Mouse (Mus musculus): ENCODE measurements around the gene Abcf2.
"Not testable (repeated sequence)": the region's sequence is repeated elsewhere in the genome, so short reads cannot be mapped to it uniquely, and the experiment has no call there.

Gene Abcf2

DNA sequence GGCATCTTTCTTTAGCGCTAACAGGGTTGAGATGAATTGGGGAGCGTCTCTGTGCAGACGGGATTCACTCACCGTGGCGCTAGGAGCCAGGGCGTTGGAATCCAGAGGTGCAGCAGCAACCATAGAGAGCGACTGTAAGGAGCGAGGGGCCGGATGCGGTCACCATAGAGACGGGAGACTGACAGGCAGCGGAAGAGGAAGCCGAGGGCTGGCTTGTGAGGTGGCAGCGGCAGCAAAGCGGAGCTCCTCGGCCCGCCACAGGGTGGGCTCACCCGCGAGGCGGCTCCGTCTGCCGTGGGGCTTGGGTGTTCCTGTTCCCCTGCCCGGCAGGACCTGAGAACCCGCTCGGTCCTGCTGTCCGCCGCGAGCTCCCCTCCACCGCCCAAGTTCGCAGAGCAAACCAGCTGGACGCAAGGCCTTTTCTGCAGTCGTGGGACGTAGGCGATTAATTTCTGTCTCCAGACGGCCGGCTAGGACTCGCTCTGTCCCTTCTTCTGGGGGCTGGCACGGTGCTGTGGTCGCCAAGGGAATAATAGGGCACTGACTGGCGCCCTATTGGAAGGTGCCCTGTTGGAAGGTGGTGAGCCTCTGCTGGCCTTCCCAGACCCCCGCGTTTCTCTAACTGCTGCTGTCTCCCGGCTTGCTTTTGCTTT is 9.4 kb upstream of the Abcf2 start, which contains the start of gene Chpf2:
Gene Chpf2, plus strand, starts transcription at position 195 of the 653 bp plus-strand sequence.
- DNase-seq (ENCODE audit: low read depth, low spot score) = peak; percentile 82

DNA sequence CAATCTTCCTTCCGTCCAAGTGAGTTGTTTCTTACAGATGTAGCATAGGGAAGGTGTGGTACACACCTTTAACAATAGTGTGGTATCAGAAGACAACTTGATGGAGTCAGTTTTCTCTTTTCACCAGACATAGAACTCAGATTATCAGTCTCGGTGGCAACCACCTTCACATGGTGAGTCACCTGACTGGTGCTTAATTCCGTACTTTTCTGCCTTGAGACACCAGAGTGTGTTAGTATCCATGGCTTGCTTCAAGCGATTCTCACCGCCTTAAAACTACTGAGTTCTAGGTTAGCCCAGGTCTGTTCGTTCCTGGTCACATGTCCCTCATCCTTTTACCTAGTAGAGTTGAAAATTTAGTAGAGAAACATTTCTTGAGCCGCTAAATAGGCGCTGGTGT is 8.8 kb upstream of the Abcf2 start:
- DNase-seq (ENCODE audit: low read depth, low spot score) = no peak

DNA sequence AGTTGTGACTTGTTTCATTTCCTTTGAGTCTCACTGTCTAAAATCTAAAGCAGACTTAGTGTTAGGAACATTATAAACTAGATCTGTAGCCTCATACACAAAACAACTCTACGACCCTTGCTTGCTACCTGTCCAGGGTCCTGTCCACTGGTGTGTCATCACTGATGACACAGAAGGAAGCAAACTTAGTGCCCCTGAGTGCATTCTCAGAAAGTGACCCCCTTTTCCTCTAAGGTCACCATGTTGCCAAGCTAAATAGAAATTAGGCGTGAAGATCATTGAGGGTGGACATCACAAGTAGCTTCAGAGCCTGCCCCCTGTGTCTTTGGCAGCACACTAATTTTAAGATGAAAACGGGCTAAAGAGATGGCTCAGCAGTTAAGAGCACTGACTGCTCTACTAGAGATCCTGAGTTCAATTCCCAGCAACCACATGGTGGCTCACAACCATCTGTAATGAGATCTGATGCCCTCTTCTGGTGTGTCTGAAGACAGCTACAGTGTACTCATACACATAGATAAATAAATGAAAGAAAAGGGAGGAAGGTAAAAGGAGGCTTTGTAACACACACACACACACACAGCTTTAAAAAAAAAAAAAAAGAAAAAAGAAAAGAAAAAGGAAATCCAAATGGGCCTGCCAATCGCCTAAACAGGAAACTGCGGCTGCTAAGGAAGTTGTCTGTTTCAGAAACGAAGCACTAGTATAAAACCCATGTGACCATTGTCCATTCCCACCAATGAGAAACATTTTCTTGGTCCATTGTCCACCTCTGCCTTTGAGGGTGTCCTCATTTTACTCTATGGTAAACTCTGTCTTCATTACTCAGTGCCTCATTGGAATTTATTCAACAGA is 1.1 kb upstream of the Abcf2 start:
- DNase-seq (ENCODE audit: low read depth, low spot score) = no peak

DNA sequence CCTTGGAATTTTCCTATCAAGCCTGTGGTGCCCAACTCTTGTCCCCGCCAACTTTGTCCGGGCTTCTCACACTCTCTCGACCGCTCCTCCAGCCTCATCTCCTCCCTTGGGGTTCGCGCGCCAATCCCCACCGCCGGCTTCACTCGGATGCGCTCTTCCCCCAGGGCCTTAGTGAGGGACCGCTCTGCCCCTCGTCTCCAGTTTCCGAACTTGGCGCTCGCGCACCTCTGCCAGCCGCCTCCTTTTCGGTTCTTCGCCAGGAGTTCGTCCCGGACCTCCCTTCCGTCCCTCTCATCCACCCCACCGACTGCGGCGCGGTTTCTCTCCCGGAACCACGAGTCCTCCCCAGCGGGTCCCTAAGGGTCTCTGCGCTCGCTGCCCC is 475 bp downstream of the Abcf2 start:
- no peak for DNase-seq (ENCODE audit: low read depth, low spot score)

DNA sequence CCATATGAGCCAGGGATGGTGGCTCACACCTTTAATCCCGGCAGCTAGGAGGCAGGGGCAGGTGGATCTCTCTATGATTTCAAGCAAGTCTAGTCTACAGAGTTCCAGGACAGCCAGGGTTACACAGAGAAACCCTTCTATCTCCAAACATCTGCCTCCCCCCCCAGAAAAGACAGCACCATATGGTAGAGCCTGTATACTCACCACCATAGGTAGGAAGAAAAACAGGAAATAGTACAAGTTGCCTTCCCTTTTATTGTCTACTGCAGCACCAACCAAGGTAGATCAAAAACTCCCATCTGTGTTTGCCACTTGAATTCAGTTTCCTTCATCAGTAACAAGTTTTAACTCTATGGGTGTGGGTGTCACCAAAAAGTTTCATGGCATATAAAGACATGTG is 1.3 kb downstream of the Abcf2 start:
- DNase-seq (ENCODE audit: low read depth, low spot score) = no peak

DNA sequence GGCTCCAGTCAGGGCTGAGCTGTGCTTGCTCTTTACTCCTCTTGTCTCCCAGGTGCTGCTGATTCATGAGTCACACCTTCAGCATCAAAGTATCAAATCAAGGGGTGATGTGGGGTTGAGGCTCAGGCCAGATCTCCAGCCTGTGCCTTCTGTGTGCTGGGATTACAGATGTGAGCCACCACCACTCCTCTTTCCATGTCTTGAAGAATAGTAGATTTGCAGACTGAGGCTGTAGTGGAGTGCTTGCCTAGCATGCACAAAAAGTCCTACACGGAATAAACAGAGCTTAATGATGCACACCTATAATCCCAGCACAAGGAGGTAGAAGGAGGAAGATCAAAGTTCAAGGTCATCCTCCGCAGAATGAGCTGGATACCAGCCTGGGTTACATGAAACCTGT is 20.6 kb downstream of the Abcf2 start, which contains the start of gene 4931409K22Rik:
Gene 4931409K22Rik, minus strand, starts transcription at position 101 of the 400 bp plus-strand sequence.
- DNase-seq (ENCODE audit: low read depth, low spot score) = no peak

DNA sequence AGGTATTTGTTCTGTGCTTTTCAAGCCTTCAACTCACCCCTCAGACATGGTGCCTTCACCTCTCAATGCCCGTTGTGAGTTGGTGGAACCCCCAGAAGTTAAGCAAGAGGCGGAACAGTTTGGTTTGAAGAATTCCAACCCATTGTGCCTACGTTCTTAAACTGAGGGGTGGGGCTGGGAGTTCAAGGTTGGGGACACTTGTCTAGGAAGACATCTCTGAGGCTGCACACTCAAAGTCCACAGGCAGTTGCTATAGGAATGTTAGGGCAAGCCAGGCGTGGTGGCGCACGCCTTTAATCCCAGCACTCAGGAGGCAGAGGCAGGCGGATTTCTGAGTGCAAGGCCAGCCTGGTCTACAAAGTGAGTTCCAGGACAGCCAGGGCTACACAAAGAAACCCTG is 21.9 kb downstream of the Abcf2 start:
- DNase-seq (ENCODE audit: low read depth, low spot score) = not testable (repeated sequence)

DNA sequence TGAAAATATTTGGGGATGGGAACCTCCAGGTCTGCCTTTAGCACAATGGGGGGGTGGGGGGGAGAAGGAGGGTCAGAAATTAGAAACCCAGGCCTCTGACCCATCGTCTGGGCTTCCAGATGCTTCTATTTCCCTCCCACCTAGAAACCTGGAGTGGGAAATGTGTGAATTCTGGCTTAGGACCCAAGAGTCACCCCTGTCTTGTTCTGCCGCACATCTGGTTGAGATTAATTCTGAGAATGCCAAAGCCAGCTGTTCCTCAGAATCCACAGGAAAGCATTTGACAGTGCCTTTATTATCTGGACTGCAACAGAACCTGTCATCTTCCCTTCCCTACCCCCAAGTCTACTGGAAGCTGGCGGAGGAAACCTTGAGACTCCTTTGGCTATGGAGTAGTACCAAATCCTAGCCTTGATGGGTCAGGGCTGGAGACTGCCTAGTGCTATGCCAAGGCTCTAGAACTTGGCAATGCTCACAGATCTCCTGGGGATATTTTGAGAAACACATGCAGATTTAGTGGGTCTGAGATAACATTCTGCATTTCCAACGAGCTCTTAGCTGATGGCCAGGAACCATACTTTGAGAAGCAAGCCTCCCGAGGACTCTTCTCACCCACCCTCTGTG is 23.5 kb downstream of the Abcf2 start:
- DNase-seq (ENCODE audit: low read depth, low spot score) = peak; percentile 53

DNA sequence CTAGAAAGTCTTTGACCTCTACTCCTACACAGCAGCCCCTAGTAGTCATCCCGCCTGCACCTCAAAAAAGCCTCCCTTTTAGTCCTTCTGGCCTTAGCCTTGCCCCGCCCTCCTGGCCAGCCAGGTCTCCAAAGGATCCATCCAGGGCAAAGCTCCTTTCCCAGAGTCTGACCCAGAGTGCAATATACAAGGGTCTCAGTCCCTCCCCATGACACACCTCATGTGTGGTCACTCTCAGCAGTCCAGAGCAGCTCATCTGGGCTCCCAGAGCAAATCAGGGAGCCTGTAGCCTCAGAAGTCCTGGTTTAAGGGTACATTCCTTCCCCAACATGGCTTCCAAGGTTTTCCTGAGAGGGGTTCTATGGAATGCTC is 26.0 kb downstream of the Abcf2 start:
- DNase-seq (ENCODE audit: low read depth, low spot score) = no peak

DNA sequence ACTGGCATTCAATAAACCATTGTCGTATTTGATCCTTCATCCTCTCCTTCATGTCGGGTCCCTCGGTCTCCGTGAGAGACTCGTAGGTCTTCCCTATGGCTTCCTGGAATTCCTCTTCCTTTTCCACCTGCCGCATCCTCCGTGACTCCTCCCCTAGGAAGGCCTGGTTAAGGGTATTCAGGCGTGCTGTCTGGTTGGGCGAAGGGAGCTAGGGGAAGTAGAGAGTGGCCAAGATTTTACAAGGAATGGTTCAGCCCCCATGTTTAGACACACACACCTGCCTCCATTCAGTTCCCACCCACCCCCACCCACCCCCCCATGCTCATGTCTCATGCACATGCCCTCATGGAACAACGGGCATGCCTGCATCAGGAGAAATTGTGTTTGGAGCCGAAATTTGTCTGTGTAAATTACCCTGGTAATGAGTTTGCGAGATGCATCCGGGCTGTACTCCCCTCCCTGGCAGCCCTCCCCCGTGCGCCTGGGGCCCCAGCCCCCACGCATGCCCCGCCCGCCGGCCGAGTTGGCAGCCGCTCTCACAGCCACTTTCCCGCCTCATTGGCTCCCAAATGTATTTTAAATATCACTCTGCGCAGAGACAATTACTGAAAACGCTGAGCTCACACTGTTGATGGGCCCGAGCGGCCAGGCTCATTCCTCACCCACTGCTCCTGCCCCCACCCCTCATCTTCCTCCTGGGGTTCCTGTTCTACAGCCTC is 26.5 kb downstream of the Abcf2 start:
- no peak for DNase-seq (ENCODE audit: low read depth, low spot score)

DNA sequence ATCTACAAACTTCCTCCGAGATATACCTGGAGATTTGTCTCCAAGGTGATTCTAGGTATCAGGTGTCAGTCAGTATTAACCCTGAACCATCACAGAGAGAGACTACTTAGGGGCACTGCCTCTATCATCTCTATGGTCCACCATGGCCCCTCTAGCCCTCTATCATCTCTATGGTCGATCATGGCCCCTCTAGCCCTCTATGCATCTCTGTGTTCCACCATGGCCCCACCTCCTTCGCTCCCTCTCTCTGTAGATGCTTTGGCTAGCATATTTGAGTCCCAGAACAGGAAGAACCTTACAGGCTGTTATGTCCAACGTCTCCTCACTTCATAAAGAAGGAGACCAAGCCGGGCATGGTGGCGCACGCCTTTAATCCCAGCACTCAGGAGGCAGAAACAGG is 34.6 kb downstream of the Abcf2 start:
- no peak for DNase-seq (ENCODE audit: low read depth, low spot score)

DNA sequence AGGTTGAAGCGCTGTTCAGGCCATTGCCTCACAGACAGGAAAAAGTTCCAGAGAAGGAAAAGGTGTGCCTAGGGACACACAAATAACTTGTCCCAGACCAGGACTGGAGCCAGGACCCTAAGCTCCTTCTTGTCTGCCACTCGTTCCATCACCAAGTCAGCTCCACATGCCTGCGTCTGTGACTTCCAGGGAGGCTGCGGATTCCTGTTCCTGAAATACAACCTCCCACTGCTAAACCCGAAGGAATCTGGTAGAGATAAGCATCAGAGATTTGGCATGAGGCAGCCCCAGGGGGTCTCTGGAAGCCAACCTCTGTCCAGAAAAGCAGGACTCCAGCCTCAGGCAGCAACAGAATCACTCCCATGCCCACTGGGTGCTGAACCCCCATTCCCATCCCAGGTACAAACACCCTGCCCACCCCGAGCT is 36.1 kb downstream of the Abcf2 start:
- DNase-seq (ENCODE audit: low read depth, low spot score) = no peak

DNA sequence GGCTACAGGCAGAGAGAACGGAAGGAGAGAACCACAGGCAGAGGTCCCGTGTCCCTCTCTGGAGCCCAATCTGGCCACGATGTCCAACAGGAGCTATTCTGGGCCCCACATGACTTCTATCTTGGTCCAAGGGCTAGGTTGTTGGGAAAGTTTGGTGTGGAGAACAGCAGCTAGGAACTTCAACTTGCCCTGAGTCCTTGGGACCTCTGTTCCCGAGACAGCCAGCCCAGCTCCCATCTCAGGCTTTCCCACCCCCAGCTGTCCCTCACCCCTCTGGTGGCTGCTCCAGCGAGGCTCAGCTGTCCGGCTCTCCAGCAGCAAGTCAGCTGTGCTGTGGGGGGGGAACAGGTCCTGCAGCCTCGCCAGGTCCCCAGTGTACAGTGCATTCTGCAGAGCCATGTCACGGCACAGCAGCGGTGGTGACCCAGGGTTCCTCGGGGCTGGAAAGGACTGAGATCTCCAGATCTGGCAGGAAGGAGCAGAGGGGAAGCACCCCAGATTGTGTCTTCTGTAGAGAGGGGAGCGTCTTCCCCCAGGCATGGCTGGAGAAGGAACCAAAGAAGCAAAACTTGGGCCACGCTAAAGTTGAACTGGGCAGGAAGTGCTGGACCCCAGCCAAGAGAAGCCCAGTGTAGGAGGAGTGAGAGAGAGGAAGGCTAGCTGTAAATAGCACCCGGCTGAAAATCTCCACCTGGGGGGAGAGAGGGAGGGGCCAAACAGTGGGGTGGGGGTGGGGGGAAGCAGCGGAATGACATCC is 36.7 kb downstream of the Abcf2 start, which contains the start of gene Asb10:
Gene Asb10, minus strand, starts transcription at position 592 of the 757 bp plus-strand sequence.
- no peak for DNase-seq (ENCODE audit: low read depth, low spot score)

DNA sequence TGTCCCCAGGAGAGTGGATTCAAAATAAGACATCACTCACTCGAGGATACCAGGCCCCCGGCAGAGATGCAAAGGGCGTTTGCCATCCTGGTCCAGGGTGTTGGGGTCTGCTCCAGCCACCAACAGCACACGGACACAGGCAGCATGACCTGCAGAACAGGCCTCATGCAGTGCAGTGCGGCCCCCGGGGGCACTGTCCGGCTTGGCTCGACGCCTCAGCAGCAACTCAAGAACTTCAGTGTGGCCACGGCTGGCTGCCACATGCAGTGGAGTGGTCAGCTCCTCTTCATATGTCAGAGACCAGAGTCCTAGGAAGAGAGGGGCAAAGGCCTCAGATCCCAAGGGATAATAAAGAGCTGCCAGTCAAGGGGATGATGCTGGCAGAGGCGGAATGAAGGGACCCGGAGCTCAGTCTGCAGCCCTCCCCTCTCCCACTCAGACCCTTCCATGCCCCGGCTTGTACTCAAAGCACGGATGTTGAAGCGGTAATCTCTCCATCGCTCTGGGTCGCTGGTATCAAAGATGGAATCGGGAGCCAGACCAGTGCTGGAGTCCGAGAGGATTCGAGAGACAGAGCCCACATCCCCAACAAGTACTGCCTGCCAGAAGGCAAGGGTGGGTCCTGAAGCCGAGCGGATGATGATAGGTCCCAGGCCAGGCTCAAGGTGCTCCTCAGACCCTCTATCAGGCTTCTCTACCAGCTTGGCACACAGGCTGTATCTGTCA is 37.5 kb downstream of the Abcf2 start:
- DNase-seq (ENCODE audit: low read depth, low spot score) = no peak

DNA sequence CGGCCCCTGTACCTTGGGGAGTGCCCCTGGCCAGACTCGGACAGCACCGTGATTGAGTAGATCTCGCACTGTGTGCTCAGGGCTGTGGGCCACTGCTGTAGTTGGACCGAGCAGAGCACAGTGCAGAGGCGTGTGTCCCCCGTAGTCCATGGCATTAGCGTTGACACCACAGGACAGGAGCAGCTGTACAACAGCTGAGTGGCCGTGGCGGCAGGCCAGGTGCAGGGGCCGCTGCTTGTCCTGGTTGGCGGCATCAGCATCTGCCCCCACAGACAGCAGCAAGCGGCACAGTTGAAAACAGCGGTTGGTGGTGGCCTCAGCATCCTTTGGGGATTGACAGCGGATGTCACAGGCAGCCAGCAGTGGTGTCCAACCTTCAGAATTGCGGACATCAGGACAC is 39.6 kb downstream of the Abcf2 start:
- DNase-seq (ENCODE audit: low read depth, low spot score) = no peak

DNA sequence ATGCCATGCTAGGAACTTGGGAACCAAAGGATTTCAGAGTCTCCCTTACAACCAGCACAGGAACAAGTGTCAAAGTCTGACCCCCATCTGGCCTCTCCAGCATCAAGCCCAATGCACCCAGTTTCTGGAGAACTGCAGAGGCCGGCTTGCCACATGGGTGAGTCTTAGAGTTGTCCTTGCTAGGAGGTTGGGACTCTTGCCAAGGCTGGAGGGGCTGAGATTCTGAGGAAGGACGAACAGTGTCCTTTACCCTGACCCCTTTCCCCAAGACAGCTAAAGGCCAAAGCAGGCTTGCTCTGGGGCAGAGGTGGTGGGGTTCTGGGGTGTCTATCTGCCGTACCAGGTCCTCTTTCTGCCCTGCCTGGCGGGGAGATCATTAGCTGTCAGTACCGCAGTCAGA is 40.8 kb downstream of the Abcf2 start:
- DNase-seq (ENCODE audit: low read depth, low spot score) = no peak

DNA sequence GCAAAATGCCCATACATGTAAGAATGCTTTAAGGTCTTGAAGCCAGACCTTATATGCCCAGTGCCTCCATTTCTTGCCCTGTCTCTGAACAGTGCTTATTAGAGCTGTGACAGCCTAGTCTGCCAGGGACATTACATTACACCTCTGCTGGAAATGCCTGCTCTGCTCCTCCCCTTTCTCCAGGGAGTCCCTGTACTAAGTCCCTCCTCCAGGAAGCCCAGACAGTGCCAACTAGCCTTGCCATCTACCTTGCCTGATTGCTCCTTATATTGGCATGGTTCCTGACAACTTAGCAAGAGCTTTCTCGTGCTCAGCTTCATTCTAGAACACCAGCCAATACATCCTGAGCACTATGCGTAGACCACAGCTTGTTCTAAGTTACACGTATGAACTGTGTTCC is 41.5 kb downstream of the Abcf2 start:
- DNase-seq (ENCODE audit: low read depth, low spot score) = no peak

DNA sequence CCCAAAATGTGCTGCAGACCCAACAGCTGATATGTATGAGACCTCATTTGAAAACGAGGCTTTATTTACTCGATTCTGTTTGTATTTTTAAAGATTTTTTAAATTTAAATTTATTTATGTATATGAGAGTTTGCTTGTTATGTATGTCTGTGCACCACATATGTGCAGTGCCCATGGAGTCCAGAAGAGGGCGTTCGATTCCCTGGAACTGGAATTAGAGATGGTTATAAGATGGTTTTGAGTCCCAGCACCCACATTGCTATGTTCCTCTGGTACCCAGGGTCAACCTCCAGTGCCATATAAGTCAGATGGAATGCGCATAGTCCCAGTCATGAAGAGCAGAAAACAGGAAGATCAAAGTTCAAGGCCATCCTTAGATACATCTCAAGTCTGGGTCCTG is 43.0 kb downstream of the Abcf2 start:
- no peak for DNase-seq (ENCODE audit: low read depth, low spot score)

DNA sequence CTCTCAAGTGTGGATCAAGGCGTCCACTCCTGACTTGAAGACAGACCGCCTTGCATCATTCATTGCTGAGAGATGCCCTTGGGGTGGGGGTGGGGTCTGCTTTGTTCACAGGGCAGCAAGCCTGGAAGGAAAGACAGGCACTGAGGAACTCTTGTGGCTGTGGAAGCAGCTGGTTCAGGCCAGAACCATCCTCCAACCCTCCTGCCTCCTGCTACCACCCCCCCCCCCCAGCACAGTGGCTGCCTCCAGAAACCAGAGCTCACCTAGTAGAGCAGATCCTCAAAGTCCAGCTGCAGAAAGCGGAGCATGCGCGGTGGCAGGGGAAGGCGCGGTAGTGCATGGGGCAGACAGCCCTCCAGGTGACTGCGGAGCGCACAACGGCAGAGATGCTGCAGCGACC is 43.9 kb downstream of the Abcf2 start:
- no peak for DNase-seq (ENCODE audit: low read depth, low spot score)

DNA sequence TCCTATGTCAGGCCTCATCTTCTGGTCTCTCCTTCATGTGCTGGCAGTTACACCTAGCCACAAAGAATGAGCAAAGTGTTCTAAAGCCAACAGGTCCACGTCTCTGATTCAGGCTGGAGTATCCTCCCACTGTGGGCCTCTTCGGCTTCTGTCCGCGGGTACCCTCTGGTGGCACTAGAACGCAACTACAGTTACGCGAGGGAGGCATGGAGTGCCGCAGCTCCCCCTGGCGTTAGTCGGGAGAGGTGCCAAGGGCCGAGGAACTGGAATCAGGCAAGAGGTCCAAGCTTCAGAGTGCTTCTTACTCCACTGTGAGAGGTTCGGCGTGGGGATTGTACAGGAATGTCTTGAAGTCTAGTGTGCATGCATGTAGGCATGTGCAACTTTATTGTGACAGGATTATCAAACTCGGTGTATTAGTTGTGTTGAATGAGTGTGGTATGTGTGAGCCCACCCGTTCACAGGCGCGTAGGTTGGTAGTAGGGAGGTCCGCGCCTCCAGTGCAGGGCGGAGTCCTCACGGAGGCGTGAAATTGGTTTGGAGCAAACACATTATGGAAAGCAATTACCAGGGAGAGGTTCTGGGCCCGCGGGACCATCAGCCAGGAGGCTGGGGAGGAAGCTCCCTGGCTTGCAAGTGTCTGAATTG is 47.1 kb downstream of the Abcf2 start:
- peak; percentile 90 for DNase-seq (ENCODE audit: low read depth, low spot score)
